Mouse (Mus musculus) adrenal gland, adult 2 months (tissue): ENCODE data around the gene Fkbp14. TPM values are rescaled to one million over a fixed set of nuclear protein-coding genes. Genes with fewer than 3 reads are reported as not detected.

Experiments used
- DNase-seq: peaks from one replicate; pipeline ENCODE4 v3.0.0; 2021
- long read RNA-seq: library from polyadenylated mRNA; stranded (forward); transcript quantifications from one replicate; pipeline ENCODE4 v2.0.0, GENCODE M21; 2021
- polyA plus RNA-seq: library from polyadenylated mRNA; depleted of rRNA; stranded (reverse); fragments of >200 nt; gene quantifications from 2 replicates; pipeline ENCODE4 v1.2.3, GENCODE M21; 2012; rRNA removed
- total RNA-seq, 2 experiments: library from RNA; stranded (reverse); gene quantifications; 2 replicates each; pipeline ENCODE4 v1.2.3; 2021

The Fkbp14 gene
- total RNA-seq (10 to 100 TPM; 14.9 to 28.4 TPM), polyA plus RNA-seq (2.1 and 2.8 TPM in 2 replicates)
- long read RNA-seq, transcript Fkbp14-201 (4 exons, 2,694 nt) = major isoform, 15 of 15 reads
- long read RNA-seq, partial matches to known transcripts = 0 of 15 reads
- long read RNA-seq, other reads (novel, unspliced or antisense) = 0 of 15 reads

GRCm38 (mm10) chr6:54597208-54597607, at the start of gene Fkbp14:
Gene Fkbp14 (minus strand): TSS chr6:54597308.
- DNase-seq = no peak

- DNase-seq = no peak
Observed at GRCm38 (mm10) chr6:54643181-54643580, 46.1 kb upstream of the Fkbp14 start.

DNA sequence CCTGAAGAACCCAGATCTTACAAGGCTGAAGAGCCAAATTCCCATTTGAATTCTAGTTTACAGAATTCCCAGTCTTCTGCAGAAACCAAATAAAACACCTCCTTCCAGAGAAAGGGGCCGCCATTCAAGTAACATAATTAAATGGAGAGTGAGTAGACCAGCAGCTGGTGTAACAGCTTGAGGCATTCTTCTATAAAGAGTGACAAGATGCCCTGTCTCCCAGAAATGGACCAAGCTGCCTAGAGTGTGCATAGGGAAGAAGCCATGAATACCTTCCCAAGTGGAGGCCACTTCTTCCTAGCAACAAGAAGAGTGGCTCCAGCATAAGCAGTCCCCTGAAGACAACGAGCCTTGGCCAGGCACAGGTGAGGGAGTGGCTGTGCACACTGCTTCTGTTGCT, 44.8 kb upstream of the Fkbp14 start:
- no peak for DNase-seq

- DNase-seq = no peak
Observed at GRCm38 (mm10) chr6:54639877-54640276, 42.8 kb upstream of the Fkbp14 start.

GRCm38 (mm10) chr6:54631462-54631861, 34.4 kb upstream of the Fkbp14 start:
- DNase-seq = no peak

DNA sequence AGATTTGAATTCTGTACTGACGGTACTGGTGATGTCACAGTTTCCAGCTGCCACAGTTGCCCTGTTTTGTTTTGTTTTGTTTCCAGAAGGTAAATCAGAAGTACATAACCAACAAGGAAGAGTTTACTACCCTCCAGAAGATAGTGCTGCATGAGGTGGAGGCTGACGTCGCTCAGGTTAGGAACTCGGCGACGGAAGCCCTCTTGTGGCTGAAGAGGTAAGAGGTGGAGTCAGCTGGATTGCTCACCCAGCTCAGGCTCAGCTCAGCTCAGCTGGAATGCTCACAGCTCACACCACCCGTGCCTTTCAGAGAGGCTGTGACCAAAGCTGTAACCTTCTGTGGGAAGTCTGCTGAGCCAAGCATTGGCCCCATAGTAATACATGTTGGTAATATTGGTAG, 32.6 kb upstream of the Fkbp14 start:
- peak; percentile 37 for DNase-seq

DNA sequence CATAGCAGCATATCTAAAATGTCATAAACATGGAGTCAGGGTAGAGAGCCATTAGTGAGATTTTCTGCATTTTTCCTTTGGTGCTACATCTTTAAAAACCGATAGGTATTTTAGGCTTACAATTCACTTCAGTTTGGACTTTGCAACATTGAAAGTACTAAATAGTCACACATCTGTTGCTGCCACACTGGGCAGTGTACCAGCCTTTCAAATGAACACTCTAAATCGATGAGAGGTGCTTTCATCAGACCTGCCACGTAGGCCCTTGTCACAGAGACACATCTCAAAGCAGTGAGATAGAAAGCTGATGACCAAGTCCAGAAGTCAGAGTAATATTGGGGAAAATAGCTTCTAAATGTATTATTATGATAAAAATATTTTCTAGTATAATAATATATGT, 31.3 kb upstream of the Fkbp14 start:
- no peak for DNase-seq

DNA sequence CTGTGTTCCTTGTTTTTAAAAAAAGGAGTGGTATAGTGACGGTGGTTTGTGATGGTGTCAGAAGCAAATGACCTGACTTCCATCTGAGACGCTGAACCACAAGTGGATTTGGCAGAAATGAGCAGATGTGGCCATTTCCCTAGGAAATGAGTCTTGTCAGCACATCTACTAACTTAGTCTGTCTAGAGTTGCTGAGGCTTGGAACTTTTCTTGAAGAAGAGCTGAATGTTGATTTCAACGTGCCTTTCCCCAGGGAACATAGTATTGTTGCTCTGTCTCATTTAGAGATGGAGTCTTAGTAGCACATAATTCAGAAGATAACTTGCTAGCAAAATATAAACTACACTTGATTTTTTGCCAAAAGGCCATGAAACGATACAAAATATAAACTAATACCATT, 23.2 kb upstream of the Fkbp14 start:
- DNase-seq = no peak

- DNase-seq = no peak
Observed at GRCm38 (mm10) chr6:54619530-54619929, 22.4 kb upstream of the Fkbp14 start.

- no peak for DNase-seq
Observed at GRCm38 (mm10) chr6:54617363-54617762, 20.3 kb upstream of the Fkbp14 start.

DNA sequence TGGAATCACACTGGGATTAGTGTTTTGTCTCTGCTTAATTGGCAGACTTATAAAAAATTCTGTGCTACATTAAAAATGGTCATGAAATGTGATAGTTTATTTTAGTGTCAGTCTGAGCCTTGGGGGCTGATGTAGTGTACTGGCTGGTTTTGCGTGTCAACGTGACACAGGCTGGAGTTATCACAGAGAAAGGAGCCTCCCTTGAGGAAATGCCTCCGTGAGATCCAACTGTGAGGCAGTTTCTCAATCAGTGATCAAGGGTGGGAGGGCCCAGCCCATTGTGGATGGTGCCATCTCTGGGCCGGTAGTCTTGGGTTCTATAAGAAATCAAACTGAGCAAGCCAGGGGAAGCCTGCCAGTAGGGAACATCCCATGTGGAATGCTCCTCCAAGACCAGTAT, 9.1 kb upstream of the Fkbp14 start:
- DNase-seq = no peak

- DNase-seq = peak; percentile 76
Observed at GRCm38 (mm10) chr6:54604001-54604715, 7.0 kb upstream of the Fkbp14 start.

DNA sequence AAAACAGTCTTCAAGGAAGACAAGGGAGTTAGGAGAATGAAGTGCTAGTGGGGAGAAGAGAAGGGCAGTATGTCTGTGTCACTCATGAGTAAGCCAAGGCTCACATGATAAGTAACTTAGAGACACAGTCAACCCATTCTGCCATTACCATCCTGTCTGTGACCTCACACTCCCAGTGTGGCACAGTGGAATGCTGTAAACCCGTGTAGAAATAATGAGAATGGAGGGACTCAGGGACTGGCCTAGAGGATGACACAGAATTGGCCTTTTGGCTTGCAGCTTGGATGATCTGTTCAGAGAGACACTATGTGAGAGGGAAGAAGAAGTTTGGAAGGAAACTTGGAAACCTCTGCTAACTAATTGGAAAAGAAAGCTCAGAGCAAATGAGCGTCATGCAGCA, 5.8 kb upstream of the Fkbp14 start:
- peak; percentile 69 for DNase-seq

- DNase-seq = no peak
Observed at GRCm38 (mm10) chr6:54600681-54601347, 3.7 kb upstream of the Fkbp14 start.

- DNase-seq = no peak
Observed at GRCm38 (mm10) chr6:54597711-54598110, 603 bp upstream of the Fkbp14 start.

DNA sequence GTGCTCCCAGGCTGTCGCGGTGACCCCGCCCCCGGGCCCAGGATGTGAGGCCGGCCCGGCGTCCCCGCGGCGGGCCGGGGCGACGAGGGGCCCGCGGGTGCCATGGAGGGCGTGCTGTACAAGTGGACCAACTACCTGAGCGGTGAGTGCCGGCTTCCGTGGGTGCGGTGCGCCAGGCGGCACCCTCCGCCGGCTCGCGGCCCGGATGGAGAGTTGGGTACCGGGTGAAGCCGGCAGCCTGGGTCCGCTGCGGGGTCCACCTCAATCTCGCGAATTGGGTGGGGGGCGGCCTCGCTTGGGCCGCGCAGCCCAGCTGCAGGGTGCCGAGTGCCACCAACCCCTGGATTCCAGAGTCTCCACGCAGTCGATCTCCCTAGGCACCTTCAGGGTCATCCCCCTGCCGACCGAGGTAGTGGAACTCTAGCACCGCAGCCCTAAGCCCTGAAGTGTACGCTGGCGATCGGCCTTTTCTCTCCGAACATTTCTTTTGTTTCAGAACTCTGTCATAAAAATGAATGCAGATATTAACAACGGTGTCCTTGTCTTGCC, 1.7 kb downstream of the Fkbp14 start:
- DNase-seq = no peak

DNA sequence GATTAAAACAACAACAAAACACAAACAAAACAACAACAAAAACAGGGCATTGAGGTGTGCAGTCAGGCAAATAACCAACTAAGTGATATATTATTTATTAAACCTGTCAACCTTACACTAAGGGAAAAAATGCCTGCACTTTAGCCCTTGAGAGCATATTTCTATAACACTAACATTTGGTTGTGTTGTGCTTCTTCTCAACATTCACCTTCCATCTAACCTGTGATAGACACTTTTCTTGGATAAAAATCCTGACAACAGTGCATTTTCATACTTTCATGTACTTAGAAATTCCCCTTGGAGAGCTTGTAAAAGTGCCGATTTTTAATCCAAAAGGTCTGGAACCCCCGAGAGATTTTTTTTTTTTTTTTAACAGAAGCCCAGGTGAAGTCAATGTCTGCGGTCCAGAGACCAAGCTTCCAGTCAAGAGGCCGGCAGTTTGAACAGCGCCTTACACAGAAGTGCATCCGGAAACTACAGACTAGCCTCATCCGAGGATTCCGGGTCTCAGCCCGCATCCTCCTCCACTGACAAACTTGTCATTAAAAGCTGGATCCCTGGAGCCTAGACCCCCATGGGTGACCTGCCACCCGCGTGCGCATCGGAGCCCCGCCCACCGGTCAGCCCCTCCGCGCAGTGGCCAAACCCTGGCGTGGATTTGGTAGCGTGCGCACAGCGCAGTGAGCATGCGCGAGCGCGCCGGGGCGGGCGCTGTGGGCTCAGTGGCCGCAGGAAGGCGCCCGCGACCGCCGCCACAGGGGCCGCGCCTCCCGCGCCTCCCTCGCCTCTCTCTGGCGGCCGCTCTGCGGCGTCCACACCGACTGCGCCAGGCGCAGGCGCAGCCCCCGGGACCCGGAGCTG, 2.4 kb downstream of the Fkbp14 start, which contains the start of gene Plekha8:
TSS of gene Plekha8 (plus strand) at position 643 of the 861 bp plus-strand sequence.
- DNase-seq = peak; percentile 97

DNA sequence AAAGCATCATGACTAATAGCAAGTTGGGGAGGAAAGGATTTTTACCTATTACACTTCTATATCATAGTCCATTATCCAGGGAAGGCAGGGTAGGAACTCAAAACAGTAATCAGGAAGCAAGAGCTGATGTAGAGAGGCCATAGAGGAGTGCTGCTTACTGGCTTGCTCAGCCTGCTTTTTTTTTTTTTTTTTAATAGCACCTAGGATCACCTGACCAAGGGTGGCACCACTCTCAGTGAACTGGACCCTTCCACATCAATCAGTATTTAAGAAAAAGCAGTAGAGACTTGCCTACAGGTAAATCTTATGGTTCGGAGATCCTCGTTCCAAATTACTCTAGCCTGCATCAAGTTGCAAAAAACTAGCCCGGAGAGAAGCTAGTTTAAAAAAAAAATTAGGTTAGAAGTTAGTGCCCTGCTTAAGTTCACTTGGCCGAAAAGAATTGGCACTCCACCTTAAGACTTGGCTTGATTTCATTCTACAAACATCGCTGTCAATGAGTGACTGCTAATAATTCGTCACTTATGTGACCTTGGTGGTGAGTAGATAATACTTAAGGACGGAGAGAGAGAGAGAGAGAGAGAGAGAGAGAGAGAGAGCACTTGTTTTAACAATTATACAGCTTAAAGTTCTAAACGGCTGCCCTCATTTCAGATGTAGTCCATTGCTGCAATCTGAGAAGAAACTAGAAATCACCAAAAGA, 3.2 kb downstream of the Fkbp14 start:
- DNase-seq = peak; percentile 37

GRCm38 (mm10) chr6:54592938-54593535, 4.1 kb downstream of the Fkbp14 start:
- DNase-seq = peak; percentile 96

DNA sequence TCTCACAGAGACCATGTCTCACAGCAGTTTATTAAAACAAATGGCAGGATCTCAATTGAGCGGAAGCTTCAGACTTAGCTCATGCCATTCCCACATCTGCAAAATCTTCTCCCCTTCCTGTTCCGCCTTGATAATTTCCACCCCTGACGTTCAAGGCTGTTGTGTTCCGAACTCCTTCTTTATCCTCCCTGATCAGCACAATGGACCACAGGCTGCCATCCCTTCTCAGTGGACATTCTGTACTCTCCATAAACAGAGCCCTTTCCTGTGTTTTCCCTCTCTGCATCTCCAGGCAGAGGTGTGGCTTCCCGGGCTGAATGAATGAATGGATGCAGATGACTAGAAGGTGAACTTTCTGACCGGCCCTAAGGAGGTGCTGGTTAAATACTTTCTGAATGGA, 5.3 kb downstream of the Fkbp14 start:
- no peak for DNase-seq

GRCm38 (mm10) chr6:54590691-54591090, 6.4 kb downstream of the Fkbp14 start:
- DNase-seq = no peak
